Mouse (Mus musculus): ENCODE measurements around the gene Ppm1l. TPM values are rescaled to one million over a fixed set of nuclear protein-coding genes. Genes with fewer than 3 reads are reported as not detected.

The Ppm1l gene
- polyA plus RNA-seq, 1 experiment from 2014 or later: 6.3 TPM

DNA sequence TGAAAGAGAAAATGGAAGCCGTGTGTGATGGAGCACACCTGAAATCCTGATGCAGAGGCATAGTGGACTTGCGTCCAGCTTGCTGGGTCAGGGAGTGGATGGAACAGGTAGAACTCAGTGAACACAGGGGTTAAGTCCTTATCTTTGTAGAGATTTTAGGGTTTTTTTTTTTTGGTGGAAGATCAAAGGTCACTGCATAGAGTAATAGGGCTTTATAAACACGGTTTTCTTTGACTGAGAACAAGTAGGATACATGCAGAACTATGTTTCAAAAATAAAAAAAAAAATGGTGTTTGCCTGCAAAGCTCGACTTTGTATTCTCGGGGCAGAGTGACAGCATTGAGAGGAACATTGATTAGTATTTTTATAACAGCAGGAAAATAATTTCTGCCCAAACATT, 75.6 kb downstream of the Ppm1l start:
- ATAC-seq (ENCODE audit: insufficient read depth): no peak
- Histone ChIP-seq H3K4me1 (ENCODE audit: insufficient read depth) (no peaks in the 10 kb centered on the region), H3K9me3 (ENCODE audit: low read depth, low read length) (no peaks in the 10 kb centered on the region), H3K27ac (ENCODE audit: low read depth) (no peak overlapping the region), H3K9ac (no peak overlapping the region), H3K27me3 (ENCODE audit: insufficient read depth, low read length) (no peaks in the 10 kb centered on the region), H3K4me3 (ENCODE audit: low read depth, low read length) (no peak overlapping the region), H3K4me2 (no peak overlapping the region), H3K36me3 (ENCODE audit: insufficient read depth) (no peaks in the 10 kb centered on the region)
- TF ChIP-seq CTCF (IDR thresholded peaks at IDR 0.05; ENCODE audit: low read depth): no peak
- 73% methylated on average over 5 of the region's 5 CpGs for WGBS
- DNase-seq: no peak

GRCm38 (mm10) chr3:69393079-69393478, 76.4 kb downstream of the Ppm1l start:
- Histone ChIP-seq H3K27ac (ENCODE audit: low read depth) (no peak overlapping the region), H3K9ac (no peak overlapping the region), H3K27me3 (ENCODE audit: insufficient read depth, low read length) (no peaks in the 10 kb centered on the region), H3K4me2 (no peak overlapping the region), H3K9me3 (ENCODE audit: low read depth, low read length) (no peaks in the 10 kb centered on the region), H3K4me1 (ENCODE audit: insufficient read depth) (no peaks in the 10 kb centered on the region), H3K4me3 (ENCODE audit: low read depth, low read length) (no peak overlapping the region), H3K36me3 (ENCODE audit: insufficient read depth) (no peaks in the 10 kb centered on the region)
- no peak for TF ChIP-seq CTCF (IDR thresholded peaks at IDR 0.05; ENCODE audit: low read depth)
- WGBS: 82% methylated on average over 9 of the region's 9 CpGs
- ATAC-seq (ENCODE audit: insufficient read depth): no peak
- no peak for DNase-seq

DNA sequence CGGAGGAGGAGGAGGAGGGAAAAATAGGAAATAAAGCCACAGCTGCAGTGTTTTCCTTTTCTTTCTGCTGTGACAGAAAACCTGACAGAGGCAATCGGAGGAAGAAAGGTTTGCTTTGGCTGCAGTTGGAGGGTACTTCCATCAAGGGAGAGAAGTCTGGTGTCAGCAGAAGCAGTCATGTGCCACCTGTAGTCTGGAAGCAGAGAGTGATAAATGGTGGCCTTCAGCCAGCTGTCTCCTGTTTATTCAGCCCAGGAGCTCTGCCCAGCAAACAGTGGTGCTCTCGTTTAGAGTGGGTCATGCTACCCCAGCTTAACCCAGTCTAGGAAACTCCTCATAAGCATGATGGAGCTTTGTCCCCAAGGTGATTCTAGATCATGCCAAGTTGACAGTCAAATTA, 77.3 kb downstream of the Ppm1l start:
- H3K4me2 ChIP-seq: no peak overlapping the region
- 44% methylated on average over 3 of the region's 3 CpGs for WGBS
- no peak for TF ChIP-seq CTCF (IDR thresholded peaks at IDR 0.05; ENCODE audit: low read depth)
- H3K9me3 ChIP-seq (ENCODE audit: low read depth, low read length): no peaks in the 10 kb centered on the region
- no peak overlapping the region for H3K27ac ChIP-seq (ENCODE audit: low read depth)
- no peaks in the 10 kb centered on the region for H3K27me3 ChIP-seq (ENCODE audit: insufficient read depth, low read length)
- DNase-seq (no peak), ATAC-seq (ENCODE audit: insufficient read depth) (no peak)
- no peak overlapping the region for H3K9ac ChIP-seq
- H3K4me1 ChIP-seq (ENCODE audit: insufficient read depth): no peaks in the 10 kb centered on the region
- H3K4me3 ChIP-seq (ENCODE audit: low read depth, low read length): no peak overlapping the region
- H3K36me3 ChIP-seq (ENCODE audit: insufficient read depth): no peaks in the 10 kb centered on the region

DNA sequence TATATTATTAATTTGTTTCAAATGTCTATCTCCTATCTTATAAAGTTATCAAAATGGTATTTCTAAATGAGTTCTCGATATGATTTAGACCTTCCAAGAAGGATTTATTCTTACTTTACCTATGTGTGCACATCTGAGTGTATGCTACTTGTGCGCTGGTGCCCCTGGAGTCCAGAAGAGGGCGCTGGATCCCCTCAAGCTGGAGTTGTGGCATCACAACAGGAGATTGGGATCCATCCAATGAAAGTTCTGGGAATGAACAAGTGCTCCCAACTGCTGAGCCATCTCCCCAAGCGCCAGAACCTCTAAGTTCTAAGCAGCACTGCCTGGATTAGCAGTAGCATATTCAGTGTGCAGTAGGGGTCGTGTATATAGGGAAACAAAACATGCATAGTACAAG, 78.4 kb downstream of the Ppm1l start:
- no peak for ATAC-seq (ENCODE audit: insufficient read depth)
- WGBS: 79% methylated on average over 5 of the region's 5 CpGs
- TF ChIP-seq CTCF (IDR thresholded peaks at IDR 0.05; ENCODE audit: low read depth): no peak
- no peak for DNase-seq
- Histone ChIP-seq H3K27ac (ENCODE audit: low read depth) (no peak overlapping the region), H3K4me2 (no peak overlapping the region), H3K9ac (no peak overlapping the region), H3K9me3 (ENCODE audit: low read depth, low read length) (no peaks in the 10 kb centered on the region), H3K4me1 (ENCODE audit: insufficient read depth) (no peaks in the 10 kb centered on the region), H3K27me3 (ENCODE audit: insufficient read depth, low read length) (no peaks in the 10 kb centered on the region), H3K4me3 (ENCODE audit: low read depth, low read length) (no peak overlapping the region), H3K36me3 (ENCODE audit: insufficient read depth) (no peaks in the 10 kb centered on the region)

- Histone ChIP-seq H3K4me1 (ENCODE audit: insufficient read depth) (no peaks in the 10 kb centered on the region), H3K27me3 (ENCODE audit: insufficient read depth, low read length) (no peaks in the 10 kb centered on the region), H3K4me3 (ENCODE audit: low read depth, low read length) (no peak overlapping the region), H3K36me3 (ENCODE audit: insufficient read depth) (no peaks in the 10 kb centered on the region), H3K9me3 (ENCODE audit: low read depth, low read length) (no peaks in the 10 kb centered on the region), H3K27ac (ENCODE audit: low read depth) (no peak overlapping the region), H3K9ac (no peak overlapping the region), H3K4me2 (no peak overlapping the region)
- DNase-seq (no peak), ATAC-seq (ENCODE audit: insufficient read depth) (no peak)
- peak; percentile 40; the same call in 1 of the 2 replicates for TF ChIP-seq CTCF (IDR thresholded peaks at IDR 0.05; ENCODE audit: low read depth)
- WGBS: 65% methylated on average over 5 of the region's 5 CpGs
Measured at GRCm38 (mm10) chr3:69397733-69398132, 81.1 kb downstream of the Ppm1l start.

GRCm38 (mm10) chr3:69399336-69399735, 82.7 kb downstream of the Ppm1l start:
- Histone ChIP-seq H3K27ac (ENCODE audit: low read depth) (no peak overlapping the region), H3K36me3 (ENCODE audit: insufficient read depth) (no peaks in the 10 kb centered on the region), H3K27me3 (ENCODE audit: insufficient read depth, low read length) (no peaks in the 10 kb centered on the region), H3K9me3 (ENCODE audit: low read depth, low read length) (no peaks in the 10 kb centered on the region), H3K9ac (no peak overlapping the region), H3K4me2 (no peak overlapping the region), H3K4me3 (ENCODE audit: low read depth, low read length) (no peak overlapping the region), H3K4me1 (ENCODE audit: insufficient read depth) (no peaks in the 10 kb centered on the region)
- no peak for TF ChIP-seq CTCF (IDR thresholded peaks at IDR 0.05; ENCODE audit: low read depth)
- ATAC-seq (ENCODE audit: insufficient read depth) (no peak), DNase-seq (no peak)
- 80% methylated on average over 6 of the region's 6 CpGs for WGBS

- Histone ChIP-seq H3K4me1 (ENCODE audit: insufficient read depth) (no peaks in the 10 kb centered on the region), H3K9me3 (ENCODE audit: low read depth, low read length) (no peaks in the 10 kb centered on the region), H3K4me3 (ENCODE audit: low read depth, low read length) (no peak overlapping the region), H3K9ac (no peak overlapping the region), H3K27me3 (ENCODE audit: insufficient read depth, low read length) (no peaks in the 10 kb centered on the region), H3K36me3 (ENCODE audit: insufficient read depth) (no peaks in the 10 kb centered on the region), H3K27ac (ENCODE audit: low read depth) (no peak overlapping the region), H3K4me2 (no peak overlapping the region)
- WGBS: 70% methylated on average over 5 of the region's 5 CpGs
- DNase-seq (peak; percentile 3), ATAC-seq (ENCODE audit: insufficient read depth) (no peak; the same call in 1 of the 2 replicates)
- no peak for TF ChIP-seq CTCF (IDR thresholded peaks at IDR 0.05; ENCODE audit: low read depth)
Measured at GRCm38 (mm10) chr3:69403196-69403595, 86.5 kb downstream of the Ppm1l start.

Data from lung, embryonic 14.5 days (tissue).